Mouse (Mus musculus) gastrocnemius, postnatal 4 days (tissue): ENCODE results near the gene Letmd1. TPM values are rescaled to one million over a fixed set of nuclear protein-coding genes. Genes with fewer than 3 reads are reported as not detected.
"Not testable (repeated sequence)": the region's sequence is repeated elsewhere in the genome, so short reads cannot be mapped to it uniquely, and the experiment has no call there.

ENCODE experiments used
- DNase-seq, 2 experiments: peaks; one replicate each; pipeline ENCODE4 v3.0.0; 2021 to 2022; ENCODE audit warnings: low spot score in 2 of 2, mixed read lengths in 2 of 2
- total RNA-seq, 2 experiments: library from RNA; stranded (reverse); gene quantifications; 2 replicates each; pipeline ENCODE4 v1.2.3; 2021

The Letmd1 gene
- total RNA-seq, 2 experiments from 2014 or later, result 20.9 to 24.1 TPM

GRCm38 (mm10) chr15:100494647-100495046, 25.8 kb downstream of the Letmd1 start:
- peak in 1 of 2 experiments; percentile 32 for DNase-seq

GRCm38 (mm10) chr15:100495102-100495501, 26.3 kb downstream of the Letmd1 start, which contains the start of gene Csrnp2:
TSS of gene Csrnp2 (minus strand) at chr15:100495488.
- DNase-seq, result peak; percentile 89 to 93

DNA sequence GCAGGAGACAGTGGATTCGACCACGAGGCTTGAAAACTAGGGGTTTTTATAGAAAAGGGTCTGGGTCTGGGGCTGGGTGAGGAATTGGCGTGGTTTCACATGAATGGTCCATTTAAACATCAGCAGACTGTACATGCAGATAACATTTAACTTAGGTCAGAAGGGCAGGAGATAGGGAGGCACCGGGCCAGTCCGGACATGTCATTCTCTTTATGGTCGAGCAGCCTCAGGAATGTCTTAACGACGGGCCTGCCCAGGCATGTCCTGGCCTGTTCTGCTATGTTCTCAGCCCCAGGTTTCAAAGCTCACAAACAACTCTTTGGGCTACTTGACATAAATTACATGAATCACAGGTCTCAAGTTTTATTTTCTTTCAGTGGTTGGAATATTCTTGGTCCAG, 30.7 kb downstream of the Letmd1 start:
- not testable (repeated sequence) for DNase-seq

- DNase-seq, result no peak
Measured at GRCm38 (mm10) chr15:100508454-100509167, 39.8 kb downstream of the Letmd1 start.

GRCm38 (mm10) chr15:100510072-100510471, 41.2 kb downstream of the Letmd1 start:
- no peak for DNase-seq

- DNase-seq, result no peak
Measured at GRCm38 (mm10) chr15:100513387-100513786, 44.6 kb downstream of the Letmd1 start.

DNA sequence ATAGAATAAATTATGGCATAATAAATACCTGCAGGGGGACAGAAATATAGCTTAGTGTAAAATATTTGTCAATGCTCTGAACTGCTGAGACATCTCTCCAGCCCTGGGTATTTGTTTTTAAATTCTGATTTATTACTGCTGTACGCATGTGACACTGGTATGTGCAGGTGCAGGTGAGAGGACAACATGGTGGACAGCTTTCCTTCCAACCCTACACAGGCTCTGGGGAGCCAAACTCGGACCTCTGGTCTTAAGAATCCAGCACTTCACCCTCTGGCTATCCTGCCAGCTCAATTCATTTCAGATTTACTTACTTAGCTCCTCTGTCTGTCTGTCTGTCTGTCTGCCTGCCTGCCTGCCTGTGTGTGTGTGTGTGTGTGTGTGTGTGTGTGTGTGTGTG, 46.3 kb downstream of the Letmd1 start:
- DNase-seq, result no peak

GRCm38 (mm10) chr15:100520306-100520705, 51.5 kb downstream of the Letmd1 start:
- DNase-seq, result no peak

DNA sequence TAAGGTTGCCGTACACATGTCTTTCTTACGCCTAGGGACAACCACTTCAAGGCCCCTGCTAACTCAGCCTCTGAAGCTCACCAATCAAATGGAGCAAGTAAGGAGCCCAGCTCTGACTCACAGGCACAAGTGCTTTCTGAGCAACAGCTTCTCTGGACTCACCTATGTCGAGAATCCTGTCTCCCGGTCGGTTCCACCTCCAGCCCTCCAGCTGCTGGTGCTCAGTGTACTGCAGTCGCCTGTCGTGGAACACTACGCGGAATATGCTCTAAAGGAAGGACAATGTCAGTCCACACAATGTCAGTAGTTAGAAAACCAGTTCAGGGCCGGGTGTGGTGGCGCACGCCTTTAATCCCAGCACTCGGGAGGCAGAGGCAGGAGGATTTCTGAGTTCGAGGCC, 56.6 kb downstream of the Letmd1 start:
- no peak for DNase-seq

- no peak for DNase-seq
Measured at GRCm38 (mm10) chr15:100527900-100528299, 59.1 kb downstream of the Letmd1 start.

Other genes starting within 250 kb of the Letmd1 start
- 10 to 100 TPM; 66.1 to 68.7 TPM for gene Atf1, start 241.2 kb upstream of the Letmd1 start, total RNA-seq
- gene Tmprss12, start 188.2 kb upstream of the Letmd1 start, total RNA-seq, result not detected
- 10 to 100 TPM; 20.1 to 22.2 TPM for gene Mettl7a1, start 164.9 kb upstream of the Letmd1 start, total RNA-seq
- gene Mettl7a3, start 134.1 kb upstream of the Letmd1 start, total RNA-seq, result under 1 TPM; 0.17 to 0.18 TPM
- not detected for gene Methig1, start 115.9 kb upstream of the Letmd1 start, total RNA-seq
- under 1 TPM; 0.23 to 0.25 TPM for gene Mettl7a2, start 115.8 kb upstream of the Letmd1 start, total RNA-seq
- gene Higd1c, start 104.5 kb upstream of the Letmd1 start, total RNA-seq, result not detected
- gene Gm5475, start 46.9 kb upstream of the Letmd1 start, total RNA-seq, result not detected
- gene Slc11a2, start 44.0 kb upstream of the Letmd1 start, total RNA-seq, result 10 to 100 TPM; 28.0 to 28.6 TPM
- gene Csrnp2, start 26.5 kb downstream of the Letmd1 start, total RNA-seq, result 1 to 10 TPM; 5.7 to 5.9 TPM
- 10 to 100 TPM; 20.4 to 23.9 TPM for gene Tfcp2, start 83.0 kb downstream of the Letmd1 start, total RNA-seq
- 10 to 100 TPM; 15.2 TPM for gene Pou6f1, start 131.0 kb downstream of the Letmd1 start, total RNA-seq
- gene Dazap2, start 146.3 kb downstream of the Letmd1 start, total RNA-seq, result 10 to 100 TPM; 69.7 to 83.6 TPM
- 10 to 100 TPM in 1 of 2 experiments, 1 to 10 TPM in 1; 9.1 to 12.3 TPM for gene Smagp, start 167.9 kb downstream of the Letmd1 start, total RNA-seq
- 1 to 10 TPM; 1.6 to 2.3 TPM for gene Bin2, start 200.5 kb downstream of the Letmd1 start, total RNA-seq
- gene Cela1, start 218.9 kb downstream of the Letmd1 start, total RNA-seq, result under 1 TPM; 0.70 to 0.74 TPM